Mouse (Mus musculus) frontal cortex, postnatal 25 days (tissue): ENCODE data around the gene Btaf1.
A peak's percentile ranks its signal among the peaks of the same experiment; 100 is the strongest.

ENCODE experiments used
- DNase-seq, 2 experiments: peaks; one replicate each; pipeline ENCODE4 v3.0.0; 2022; ENCODE audit warnings: low spot score in 2 of 2

Btaf1 gene

DNA sequence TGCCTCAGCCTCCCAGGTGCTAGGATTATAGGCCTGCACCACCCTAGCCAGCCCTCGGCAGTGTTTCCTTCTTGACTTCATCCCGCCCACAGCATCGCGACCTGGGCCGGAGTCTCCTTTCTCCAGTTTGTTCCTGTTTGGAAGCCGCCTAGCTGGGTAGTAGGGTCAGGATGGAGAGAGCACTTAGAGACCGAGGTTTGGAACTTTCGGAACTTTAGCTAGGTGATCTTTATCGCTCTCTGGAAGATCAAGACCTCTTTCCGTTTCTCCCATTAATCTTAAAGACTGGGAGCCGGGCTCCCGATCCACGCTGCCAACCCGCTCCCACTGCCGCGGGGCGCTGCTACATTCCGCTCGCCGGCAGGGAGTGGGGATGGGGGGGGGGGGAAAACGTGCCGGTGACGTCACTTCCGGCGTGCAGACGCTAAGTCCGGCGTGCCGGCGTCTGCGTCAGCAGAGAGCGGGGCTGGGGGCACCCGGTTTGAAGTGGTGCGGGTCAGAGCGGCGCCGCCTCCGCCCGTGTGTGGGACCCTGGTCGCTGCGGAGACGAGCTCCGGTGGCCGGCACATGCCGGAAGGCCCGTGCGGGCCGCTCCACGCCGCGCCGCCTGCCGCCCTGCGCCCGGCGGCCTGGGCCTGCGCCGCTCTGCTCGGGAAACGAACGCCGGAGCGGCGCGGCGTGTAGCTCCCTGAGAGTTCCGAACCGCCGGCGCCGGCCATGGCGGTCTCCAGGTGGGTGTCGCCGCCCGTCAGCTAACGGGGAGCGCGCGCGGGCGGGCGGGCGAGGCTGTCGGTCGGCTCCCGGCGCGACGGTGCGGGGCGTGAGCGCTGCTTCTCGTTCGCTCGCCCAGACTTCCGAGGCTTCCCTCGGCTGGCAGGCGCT, at the start of gene Btaf1:
Btaf1 (plus strand) TSS at position 409 of the 882 bp plus-strand sequence.
- peak; percentile 52 to 67 for DNase-seq

DNA sequence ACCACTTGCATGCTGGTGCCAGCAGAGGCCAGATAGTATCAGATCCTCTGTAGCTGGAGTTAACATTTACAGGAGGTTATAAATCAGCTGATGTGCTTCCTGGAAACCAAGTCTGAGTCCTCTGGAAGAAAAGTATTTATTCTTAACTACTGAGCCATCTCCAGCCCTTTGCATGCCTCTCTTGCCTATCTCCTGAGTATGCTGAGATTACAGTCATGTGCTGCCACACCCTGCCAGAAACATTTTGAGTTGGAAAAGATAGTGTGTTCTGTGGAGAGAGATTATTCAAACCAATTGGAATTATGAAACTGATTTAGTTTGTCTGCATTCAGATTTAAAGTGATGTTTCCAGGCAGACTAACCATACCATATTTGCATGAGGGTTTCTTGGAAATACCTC, 48.5 kb upstream of the Btaf1 start:
- DNase-seq: no peak

DNA sequence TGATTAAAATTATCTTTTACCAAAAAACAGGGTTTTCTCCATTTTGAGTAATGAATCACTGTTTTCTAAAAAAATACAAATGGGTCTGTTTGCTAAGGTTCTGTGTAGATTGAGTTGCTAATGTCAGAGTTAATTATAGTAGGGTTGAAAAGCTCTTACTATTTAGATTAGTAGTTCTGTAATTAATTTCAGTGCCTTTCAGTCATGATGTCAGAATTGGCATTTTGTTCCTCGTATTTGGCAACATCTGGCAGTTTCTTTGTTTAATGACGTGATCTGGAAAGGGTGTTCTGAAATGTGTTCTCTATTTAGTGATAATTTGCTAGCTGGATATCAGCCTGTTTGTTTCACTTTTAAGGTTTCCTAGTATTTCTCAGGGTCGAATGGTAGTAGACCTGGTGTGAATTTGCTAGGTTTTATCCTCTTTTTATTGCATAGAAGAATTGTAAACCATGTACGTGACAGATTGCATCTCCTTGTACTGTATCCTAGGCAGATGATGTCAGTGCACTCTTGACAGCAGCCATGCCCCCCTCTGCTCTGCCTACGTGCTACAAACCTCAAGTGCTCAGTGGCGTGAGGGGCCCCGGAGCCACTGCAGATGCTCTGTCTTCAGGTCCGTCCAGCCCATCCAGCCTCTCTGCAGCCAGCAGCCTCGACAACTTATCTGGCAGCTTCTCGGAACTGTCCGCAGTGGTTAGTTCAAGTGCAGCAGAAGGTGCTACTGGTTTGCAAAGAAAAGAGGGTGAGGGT, 47.0 kb upstream of the Btaf1 start:
- DNase-seq: no peak

DNA sequence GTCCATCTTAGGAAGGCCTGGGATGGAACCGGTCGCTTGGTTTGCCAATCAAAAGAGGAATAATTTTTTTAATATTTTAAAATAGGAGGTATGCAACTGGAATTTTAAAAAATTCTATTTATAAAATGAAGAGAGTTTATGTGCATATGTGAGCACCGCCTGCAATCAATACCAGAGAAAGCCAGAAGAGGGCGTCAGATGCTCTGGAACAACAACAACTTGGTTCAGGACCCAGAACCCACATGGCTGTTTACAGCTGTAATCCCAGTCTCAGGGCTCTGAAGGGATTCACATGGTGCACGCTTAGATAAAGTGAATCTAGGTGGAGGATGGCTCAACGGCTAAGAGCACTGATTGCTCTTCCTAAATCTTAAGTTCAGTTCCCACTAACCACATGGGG, 42.8 kb upstream of the Btaf1 start:
- DNase-seq: no peak

DNA sequence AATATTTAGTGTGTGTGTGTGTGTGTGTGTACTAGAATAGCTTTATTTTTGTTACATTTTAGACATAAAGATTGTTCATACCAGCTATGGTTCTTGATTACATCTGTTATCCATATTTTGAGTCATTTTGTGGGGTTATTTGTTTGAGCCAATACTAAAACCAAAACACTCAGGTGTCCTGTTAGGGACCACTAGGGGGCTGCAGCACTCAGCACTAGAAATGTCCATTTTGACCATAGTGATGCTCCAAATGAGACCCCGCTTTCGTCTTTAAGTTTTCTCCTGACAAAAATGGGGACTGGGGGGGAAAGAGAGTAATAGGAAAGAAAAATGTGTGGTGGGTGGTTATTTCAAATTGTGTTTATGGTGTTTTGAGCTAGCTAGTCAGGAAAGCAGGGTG, 39.6 kb upstream of the Btaf1 start:
- no peak for DNase-seq

DNA sequence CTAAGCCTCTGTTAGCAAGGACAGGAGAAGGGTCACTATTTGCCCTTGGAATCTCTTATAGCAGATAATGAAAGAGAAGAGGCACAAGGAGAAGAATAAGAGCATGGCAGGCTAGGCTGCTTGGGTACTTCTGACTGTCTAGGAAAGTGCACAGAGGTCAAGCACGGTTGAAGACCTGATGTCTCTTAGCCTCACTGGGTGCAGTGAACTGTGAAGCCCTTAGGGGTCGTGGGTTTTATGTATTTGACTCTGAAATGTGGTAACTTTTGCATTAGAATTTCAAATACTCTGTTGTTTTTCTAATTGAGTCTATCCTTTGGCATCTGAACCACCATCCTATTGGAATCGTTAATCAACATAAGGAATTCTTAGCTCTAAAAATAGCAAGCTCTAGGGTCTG, 38.2 kb upstream of the Btaf1 start:
- DNase-seq: no peak

DNA sequence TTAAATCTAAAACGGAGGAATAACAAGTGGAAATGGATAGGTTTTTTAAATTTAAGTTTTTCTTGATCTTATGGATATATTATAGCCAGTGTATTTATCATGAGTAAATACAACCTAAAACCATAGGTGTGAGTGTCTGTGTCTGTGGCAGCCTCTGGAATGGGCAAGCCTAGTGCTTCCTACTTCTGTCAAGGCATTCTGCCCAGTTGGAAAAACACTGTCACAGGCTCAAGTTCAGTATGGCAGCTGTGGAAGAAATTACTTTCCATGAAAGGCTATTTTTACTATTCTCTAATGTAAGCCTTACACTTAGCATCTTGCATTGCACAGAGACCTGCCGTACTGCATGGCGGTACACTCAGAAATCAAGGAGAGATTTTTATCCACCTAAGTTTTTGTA, 34.1 kb upstream of the Btaf1 start:
- DNase-seq: no peak

DNA sequence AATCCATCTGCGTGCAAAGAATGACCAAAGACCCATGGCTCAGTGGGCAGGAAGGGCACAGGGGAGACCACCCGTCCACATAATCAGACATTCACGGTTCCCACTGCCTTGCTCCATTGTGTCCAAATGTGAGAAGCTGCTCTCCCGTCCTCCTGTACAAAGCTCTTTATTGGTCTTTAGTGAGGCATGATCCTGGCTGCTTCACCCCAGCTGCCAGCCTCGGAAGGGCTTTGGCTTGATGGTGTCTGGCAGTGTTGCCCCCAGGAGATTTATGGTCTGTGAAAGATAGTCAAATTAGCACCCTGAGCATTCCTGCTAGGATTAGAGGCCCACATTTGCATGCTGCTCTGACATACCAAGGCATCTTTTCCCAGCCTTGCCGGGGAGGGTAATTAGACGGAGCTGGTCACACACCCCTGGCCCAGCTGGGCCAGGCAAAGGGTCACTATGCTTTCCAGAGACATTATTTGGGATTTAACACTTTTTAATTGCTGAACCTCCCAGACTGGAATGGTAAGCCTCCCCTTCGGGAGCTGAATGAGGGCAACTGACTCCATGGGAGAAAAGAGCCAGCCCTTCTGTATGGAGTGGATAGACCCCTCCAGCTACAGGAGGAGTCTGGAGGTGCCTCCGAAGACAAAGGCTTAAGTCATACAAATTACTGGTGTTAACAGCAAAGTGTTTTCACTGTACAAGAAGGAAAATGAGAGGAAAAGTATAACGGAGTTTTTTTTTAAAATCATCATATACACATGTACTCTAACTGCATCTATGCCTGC, 28.9 kb upstream of the Btaf1 start:
- DNase-seq: no peak

DNA sequence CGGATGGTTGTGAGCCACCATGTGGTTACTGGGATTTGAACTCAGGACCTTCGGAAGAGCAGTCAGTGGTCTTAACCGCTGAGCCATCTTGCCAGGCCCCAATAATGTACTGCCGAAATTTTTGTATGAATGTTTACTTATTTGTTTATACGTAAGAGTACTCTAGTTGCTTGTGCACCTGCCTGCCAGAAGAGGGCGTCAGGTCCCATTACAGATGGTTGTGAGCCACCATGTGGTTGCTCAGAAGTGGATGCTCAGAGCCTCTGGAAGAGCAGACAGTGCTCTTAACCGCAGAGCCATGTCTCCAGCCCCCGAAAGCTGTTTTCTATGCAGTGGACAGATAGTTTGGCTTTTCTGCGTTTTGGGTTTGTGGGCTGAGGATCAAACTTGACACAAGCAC, 28.1 kb upstream of the Btaf1 start:
- no peak for DNase-seq

DNA sequence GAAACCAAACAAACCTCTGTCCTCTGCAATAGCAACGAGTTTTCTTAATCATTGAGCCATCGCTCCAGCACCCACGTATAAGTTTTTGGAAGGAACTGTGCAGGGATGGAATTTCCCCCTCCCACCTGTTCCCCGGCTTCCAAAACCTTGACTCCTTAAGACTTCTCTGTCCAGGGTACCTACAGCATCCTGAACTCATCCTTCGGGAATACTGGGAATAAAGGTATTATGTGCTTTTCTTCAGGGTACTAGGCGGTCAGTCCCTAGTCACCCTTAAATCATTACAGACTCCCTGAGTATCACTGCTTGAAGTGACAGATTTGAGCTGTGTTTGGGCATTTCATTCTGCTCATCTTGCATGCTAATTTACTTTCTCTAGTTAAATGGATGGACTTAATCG, 22.5 kb upstream of the Btaf1 start:
- DNase-seq: no peak

DNA sequence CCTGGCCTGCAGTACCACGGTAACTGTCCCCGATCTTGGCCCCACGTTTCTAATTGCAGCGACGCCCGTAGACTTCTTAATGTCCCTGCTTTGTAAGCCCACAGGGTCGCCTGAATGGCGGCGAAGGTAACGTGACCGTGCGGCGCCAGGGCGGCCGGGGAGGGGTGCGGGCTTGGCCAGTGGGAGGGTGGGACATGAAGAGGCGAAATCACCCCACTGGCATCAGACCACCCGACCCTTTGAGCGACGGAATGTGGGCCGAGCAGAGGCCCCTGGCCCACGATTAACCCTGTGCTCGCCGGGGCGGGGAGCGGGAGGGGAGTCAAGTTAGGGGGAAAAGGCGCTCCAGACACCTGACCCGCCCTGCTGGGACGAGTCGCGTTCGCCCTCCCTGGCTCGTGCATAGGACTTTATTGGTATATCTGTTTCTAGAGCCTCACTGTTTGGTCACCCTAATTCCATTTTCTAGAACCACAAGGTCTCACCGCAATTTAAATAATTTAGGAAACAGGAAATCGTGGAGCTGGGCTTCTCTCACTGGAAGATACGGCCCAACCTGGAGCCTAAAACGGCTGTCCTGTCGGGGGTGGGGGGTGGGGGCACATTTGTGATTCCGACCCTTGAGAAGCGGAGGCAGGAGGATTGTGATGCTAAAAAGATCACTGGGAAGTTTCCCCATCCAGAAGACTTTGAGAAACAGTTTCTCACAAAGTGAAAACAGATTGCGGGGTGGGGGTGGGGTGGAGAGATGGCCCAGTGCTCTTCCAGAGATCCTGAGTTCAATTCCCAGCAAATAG, 21.5 kb upstream of the Btaf1 start:
- DNase-seq: peak; percentile 29 to 35

DNA sequence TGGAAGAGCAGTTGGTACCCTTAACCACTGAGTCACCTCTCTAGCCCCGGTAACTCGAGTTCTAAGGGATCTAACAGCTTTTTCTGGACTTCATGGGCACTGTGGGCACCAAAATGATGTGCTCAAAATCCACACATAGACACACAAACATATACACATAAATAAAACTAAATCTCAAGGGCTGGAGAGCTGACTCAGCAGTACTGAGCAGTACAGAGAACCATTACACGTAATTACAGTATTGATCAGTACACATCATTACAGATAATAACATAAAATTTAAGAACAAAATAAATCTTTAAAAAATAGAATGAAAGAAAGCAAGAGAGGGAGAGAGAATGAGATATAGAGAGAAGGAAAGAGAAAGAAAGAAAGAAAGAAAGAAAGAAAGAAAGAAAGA, 16.7 kb upstream of the Btaf1 start:
- DNase-seq: no peak

DNA sequence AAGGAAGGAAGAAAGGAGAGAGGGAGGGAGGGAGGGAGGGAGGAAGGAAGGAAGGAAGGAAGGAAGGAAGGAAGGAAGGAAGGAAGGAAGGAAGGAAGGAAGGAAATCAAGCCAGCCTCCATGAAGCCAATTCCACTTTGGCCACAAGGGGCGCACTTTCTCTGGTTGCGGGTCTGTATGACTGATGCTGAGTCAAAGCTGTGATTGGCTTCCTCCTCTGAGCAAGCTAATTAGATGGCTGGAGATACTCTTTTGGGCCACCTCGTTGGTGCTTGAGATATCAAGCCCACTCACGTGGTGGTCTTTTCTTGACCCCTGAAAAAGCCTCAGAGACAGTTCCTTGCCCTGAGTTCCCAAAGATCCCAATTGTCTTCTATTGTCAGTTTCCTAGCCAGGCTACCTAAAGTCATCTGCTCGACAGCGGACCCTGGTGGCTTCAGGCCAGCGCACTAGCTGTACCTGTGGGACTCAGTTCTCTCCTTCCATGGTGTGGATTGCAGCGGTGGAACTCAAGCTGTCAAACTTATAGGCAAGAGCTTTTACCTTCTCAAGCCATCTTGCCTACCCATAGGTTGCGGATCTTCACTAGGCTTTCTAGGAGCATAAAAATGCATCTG, 16.1 kb upstream of the Btaf1 start:
- DNase-seq: no peak

DNA sequence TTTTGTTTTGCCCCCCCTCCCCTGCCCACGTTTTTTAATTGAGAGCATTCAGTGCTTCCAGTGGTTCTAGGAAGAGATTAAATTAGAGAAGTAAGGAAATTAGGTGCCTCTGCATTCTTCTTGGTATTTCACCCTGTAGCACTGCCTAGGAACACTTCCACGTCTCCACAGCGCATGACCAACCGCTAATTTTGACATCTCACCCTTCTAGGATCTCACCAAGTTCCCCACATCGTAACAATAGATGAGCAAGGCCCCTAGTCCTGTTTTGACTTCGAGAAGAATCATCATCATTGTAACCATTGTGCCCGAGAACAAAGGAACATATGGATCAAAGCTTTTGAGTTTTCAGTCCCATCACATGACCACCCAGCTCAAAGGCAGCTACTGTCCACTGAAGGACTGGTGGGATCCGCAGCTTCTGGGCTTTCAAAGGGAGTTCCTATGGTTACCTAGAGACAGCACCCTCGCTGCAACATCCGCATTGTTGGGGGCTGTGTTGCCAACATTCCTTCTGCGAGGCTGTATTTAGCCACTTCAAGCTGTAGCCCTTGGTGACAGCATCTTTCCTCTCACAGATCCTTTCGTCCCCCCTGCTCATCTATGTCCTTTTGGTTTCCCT, 15.3 kb upstream of the Btaf1 start:
- peak in 1 of 2 experiments; percentile 34 for DNase-seq

DNA sequence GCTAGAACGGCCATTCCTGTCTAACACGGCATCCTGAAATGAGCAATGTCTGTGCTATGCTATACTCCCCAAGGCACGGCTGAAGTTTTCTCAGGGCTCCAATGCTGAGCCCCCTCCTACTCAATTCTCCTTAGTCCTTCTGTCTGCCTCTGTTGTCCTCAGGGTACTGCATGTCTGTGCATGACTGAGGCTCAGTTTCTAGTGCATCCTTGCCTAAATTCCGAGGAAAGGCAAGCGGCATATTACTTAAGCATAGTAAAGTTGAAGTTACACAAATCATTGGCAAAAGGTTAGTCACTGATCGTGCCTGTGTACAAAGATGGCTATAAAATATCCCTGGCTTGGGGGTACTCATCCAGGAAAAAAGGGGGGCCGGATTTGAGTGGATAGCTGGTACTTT, 12.8 kb upstream of the Btaf1 start:
- DNase-seq: no peak

DNA sequence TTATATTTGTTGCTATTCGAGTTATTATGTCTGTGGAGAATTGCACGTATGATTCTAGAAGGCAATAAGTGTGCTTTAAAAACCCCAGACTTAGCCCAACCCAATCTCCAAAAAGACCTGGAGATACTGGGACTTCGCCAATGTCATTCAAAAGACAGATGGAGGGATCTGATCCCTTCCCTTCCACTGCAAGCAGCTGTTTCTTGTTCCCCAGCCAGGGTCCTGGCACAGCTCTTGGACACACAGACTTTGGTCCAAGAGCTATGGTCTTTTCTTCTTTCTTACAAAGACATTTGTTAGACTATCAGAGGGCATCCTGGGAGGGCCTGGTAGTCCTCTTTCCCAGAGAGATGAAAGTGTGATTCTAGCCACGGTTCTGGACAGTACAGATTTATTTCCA, 9.7 kb upstream of the Btaf1 start:
- no peak for DNase-seq

DNA sequence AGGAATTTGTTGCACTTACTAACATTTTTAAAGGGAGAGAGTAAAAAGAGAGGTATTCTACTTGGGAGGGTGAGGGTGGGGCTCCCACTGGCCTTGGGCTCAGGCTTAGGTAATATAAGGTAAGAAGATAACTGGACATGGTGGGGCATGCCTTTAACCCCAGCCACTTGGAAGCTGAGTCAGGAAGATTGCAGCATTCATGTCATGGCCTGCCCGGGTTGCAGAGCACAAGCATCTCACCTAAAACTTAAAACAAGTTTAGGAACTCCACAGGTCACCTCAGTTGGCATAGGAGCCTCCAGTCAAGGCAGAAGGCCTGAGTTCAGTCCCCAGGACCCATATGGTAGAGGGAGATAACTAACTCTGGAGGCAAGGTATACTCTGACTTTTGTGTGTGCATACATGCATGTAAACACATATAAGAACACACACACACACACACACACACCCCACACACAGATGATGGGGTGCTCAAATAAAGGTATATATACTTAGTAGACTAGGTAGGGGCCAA, 8.9 kb upstream of the Btaf1 start:
- DNase-seq: no peak

DNA sequence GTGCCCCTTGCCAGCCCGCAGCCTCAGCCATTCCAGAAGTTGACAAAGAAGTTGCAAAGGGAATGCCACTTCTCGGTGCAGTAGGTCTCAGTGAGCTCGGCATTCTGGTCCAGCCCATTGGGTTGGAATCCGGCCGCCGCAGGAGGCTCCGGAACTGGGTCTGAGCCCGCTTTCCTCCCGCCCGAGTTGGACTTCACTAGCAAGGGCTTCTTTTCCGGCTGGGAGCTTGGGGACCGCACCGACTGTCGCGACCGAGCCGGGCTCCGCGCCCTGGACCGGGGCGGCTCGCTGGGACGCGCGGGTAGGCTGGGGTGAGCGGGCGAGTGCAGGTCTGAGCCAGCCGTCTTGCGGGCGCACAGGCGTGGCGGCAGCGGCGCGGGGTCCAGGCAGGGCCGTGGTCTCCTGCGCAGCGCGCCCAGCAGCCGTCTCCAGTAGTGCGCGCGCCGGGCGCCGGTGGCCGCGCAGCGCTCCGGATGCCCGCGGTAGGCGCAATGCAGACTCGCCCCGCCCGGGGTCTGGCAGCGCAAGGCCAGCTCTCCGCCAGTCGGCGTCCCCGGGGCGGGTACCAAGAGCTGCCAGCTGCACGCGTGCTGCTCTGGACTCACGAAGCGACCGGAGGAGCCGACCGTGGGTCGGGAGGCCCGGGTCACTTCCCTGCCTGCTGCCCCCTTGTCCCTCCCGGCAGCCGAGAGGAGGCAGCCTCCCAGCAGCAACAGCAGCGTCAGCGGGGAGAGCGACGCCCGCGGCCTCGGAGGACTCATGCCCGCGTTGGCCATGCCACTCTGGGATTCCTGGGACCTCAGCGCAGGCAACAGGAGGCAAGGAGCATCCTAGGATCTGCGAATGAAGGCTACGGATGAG, 7.2 kb upstream of the Btaf1 start:
- peak; percentile 57 to 58 for DNase-seq

DNA sequence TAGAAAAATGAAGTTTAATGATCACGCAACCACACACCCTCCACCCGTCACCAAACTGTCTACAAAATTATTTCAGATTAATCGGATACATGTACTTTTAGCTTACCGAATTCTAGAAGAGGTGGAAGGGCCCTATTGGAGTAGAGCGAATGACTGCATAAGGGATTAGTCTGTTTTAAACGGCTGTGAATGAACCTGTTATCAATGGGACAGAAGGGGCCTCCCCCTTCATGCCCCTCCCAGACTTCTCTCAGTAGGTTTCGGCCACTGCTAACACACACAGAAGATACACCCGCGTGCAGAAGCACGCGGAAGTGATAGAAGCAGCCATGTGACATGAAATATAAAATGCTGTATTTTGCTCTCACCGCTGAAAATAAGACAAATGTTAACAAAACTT, 6.4 kb upstream of the Btaf1 start, which contains the start of gene Fgfbp3:
Fgfbp3 (minus strand) TSS at position 150 of the 400 bp plus-strand sequence.
- no peak for DNase-seq
